Mouse (Mus musculus) intestine, embryonic 16.5 days (tissue): ENCODE data around the gene Gm45837. TPM values are rescaled to one million over a fixed set of nuclear protein-coding genes. Genes with fewer than 3 reads are reported as not detected.

Source experiments
- ATAC-seq: fragments of 200-750 bp; cut with Nextera tagmentation; 2 replicates; pipeline ENCODE4 v1.8.0; 2017; ENCODE audit warnings: moderate TSS enrichment, moderate library complexity
- H3K27ac ChIP-seq: fragments of 300-500 bp; sonication (generic); 2 replicates; pipeline ENCODE4 v1.5.1; 2014; ENCODE audit warnings: mild to moderate bottlenecking, low read length
- H3K27me3 ChIP-seq: fragments of 300-500 bp; sonication (generic); replicated peaks from 2 replicates; pipeline ENCODE4 v1.6.1; 2014; ENCODE audit warnings: low read length, control low read depth, mixed read lengths; ENCODE audit not compliant: control insufficient read depth, insufficient read depth
- H3K36me3 ChIP-seq: fragments of 300-500 bp; sonication (generic); 2 replicates; pipeline ENCODE4 v1.6.1; 2014; ENCODE audit warnings: low read length, control low read depth; ENCODE audit not compliant: control insufficient read depth, insufficient read depth
- H3K4me1 ChIP-seq: fragments of 300-500 bp; sonication (generic); 2 replicates; pipeline ENCODE4 v1.6.1; 2014; ENCODE audit warnings: low read length, control low read depth, mixed read lengths; ENCODE audit not compliant: control insufficient read depth, insufficient read depth
- H3K4me2 ChIP-seq: fragments of 300-500 bp; sonication (generic); 2 replicates; pipeline ENCODE4 v1.6.1; 2014; ENCODE audit warnings: low read depth, low read length, control low read depth
- H3K4me3 ChIP-seq: fragments of 300-500 bp; sonication (generic); 2 replicates; pipeline ENCODE4 v1.5.1; 2014; ENCODE audit warnings: mild to moderate bottlenecking, low read length
- H3K9ac ChIP-seq: fragments of 300-500 bp; sonication (generic); 2 replicates; pipeline ENCODE4 v1.6.1; 2014; ENCODE audit warnings: low read depth, low read length
- H3K9me3 ChIP-seq: fragments of 300-500 bp; sonication (generic); 2 replicates; pipeline ENCODE4 v1.6.1; 2016; ENCODE audit warnings: low read length, control low read depth; ENCODE audit not compliant: control insufficient read depth
- WGBS: fragments of 180-500 bp; shearing (Covaris S2); extraction: QIAGEN DNeasy Blood & Tissue Kit; methylation state at CpG from one replicate; pipeline ENCODE4 v1.1.7; 2014; 5-methylcytosine and 5-hydroxymethylcytosine counted together
- polyA plus RNA-seq: library from polyadenylated mRNA; unstranded; fragments of >200 nt; fragmentation: Nextera tagmentation; extraction: Ambion mirVana; gene quantifications from 2 replicates; pipeline ENCODE4 v1.2.1, GENCODE M21; 2015

Gene Gm45837
- polyA plus RNA-seq, 1 experiment from 2014 or later: not detected

DNA sequence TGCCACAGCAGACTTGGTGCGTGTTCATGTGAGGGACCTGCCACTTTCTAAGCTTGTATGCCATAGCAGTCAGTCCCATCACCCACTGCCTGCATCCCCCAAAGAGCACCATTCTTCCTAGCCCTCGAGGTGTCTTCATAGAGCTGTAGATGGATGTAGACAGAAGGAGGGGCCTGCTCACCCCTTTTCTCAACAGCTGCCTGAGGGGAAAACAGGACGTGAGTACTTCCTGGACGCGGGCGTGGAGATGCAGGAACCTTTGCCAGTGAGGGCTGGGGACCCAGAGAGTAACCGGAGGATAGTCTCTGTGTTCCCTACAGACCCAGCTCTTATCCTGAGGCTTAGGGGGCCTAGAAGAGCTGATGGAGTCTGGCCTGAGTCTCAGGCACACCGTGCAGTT, 47.1 kb downstream of the Gm45837 start:
- no peak for ATAC-seq
- WGBS: 59% methylated on average over 8 of the region's 8 CpGs
- H3K4me1 ChIP-seq: peaks cover 12% of the 10 kb centered on the region
- peak overlapping the region; percentile 27; the same call in 1 of the 2 replicates for H3K27ac ChIP-seq
- peaks cover under 1% of the 10 kb centered on the region; the same call in 1 of the 2 replicates for H3K27me3 ChIP-seq
- no peak overlapping the region for H3K4me3 ChIP-seq
- H3K36me3 ChIP-seq: no peaks in the 10 kb centered on the region
- H3K9me3 ChIP-seq: no peaks in the 10 kb centered on the region
- no peak overlapping the region for H3K4me2 ChIP-seq
- H3K9ac ChIP-seq: no peak overlapping the region

DNA sequence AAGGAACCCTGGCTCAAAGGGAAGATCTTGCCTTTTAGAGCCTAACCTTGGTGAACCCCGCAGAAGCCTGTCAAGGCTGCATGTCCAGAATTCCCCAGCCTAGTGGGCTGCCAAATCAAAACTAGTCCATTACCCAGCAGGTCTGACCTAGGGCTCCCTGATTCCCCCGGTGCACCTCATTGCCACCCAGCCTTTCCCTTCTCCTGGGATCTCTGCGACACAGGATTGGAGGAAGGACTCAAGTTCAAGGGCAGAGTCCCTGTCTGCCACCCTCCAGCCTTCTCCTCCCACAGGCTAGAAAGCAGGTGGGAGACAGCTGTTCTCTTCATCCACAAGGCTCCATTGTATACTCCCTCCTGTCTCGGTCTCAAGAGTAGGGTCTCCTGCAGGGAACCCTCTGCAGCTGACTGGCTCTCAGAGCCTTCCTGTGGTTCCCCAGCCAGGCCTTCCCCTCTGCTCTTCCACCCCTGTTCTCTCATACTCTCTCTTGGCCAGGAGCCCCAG, 47.6 kb downstream of the Gm45837 start:
- Histone ChIP-seq H3K27me3 (no peaks in the 10 kb centered on the region), H3K9me3 (no peaks in the 10 kb centered on the region), H3K36me3 (no peaks in the 10 kb centered on the region), H3K4me3 (no peak overlapping the region), H3K27ac (peak overlapping the region; percentile 27; the same call in 1 of the 2 replicates), H3K9ac (no peak overlapping the region), H3K4me2 (no peak overlapping the region), H3K4me1 (peaks cover 12% of the 10 kb centered on the region)
- WGBS: 62% methylated on average over 4 of the region's 4 CpGs
- ATAC-seq: no peak

DNA sequence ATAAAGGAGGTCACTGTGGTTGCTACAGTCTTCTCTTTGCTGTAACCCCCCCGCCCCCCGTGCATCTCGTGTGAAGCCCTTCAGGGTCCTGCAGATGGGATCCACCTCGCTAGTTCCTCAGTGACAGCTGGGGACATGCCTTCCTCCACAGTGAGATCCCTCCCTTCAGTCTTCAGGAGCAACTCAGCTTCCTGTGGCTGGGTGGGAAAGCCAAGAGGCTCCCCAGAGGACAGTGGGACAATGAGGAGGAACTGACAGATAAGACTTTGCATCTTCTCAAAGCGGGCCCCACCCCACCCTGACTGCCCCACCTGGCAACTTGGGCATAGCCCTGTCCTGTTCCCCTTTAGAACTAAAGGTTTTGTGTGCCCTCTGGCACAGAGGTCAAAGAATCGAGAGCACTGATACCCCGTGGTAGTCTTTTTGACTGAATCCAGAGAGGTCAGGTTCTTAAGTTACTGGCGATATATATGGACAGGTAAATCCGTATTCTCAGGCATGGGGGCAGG, 48.7 kb downstream of the Gm45837 start:
- Histone ChIP-seq H3K9me3 (no peaks in the 10 kb centered on the region), H3K9ac (no peak overlapping the region), H3K36me3 (no peaks in the 10 kb centered on the region), H3K27ac (no peak overlapping the region), H3K4me2 (no peak overlapping the region), H3K4me3 (no peak overlapping the region), H3K4me1 (peaks cover 12% of the 10 kb centered on the region), H3K27me3 (no peaks in the 10 kb centered on the region)
- ATAC-seq: no peak
- WGBS: 70% methylated on average over 9 of the region's 9 CpGs

DNA sequence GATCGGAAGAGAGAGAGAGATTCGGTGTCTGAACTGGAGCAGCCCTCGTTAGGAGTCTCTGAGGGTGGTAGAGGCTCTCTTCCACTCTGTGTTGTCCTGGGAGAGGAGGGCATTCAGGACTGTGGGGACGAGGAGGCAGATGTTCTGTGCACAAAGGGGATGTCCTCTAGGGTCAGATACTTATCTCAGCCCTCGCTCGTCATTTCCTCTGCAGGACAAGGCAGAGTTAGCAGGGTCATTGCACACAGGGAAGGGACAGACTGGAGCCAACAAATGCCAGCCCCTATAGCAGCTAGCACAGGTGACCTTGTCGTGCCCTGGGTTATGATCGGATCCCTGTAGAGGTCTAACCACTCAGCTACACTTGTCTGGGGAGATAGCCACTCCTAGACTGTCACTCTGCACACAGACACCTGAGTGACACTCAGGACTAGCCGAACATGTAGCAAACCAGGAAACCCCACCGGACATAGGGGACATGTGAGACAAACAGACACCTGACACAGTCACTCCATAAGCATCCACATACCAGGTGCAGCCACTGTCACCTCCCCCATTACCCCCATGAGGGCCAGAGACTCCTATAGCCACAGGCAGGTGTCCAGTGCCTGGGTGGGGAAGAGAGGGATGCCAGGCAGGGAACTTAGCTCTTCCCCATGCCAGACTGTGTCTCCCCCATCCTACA, 49.4 kb downstream of the Gm45837 start:
- Histone ChIP-seq H3K4me1 (peaks cover 17% of the 10 kb centered on the region), H3K4me3 (no peak overlapping the region), H3K27me3 (no peaks in the 10 kb centered on the region), H3K9me3 (no peaks in the 10 kb centered on the region), H3K36me3 (no peaks in the 10 kb centered on the region), H3K4me2 (no peak overlapping the region), H3K9ac (no peak overlapping the region), H3K27ac (no peak overlapping the region)
- no peak for ATAC-seq
- WGBS: 58% methylated on average over 10 of the region's 10 CpGs

DNA sequence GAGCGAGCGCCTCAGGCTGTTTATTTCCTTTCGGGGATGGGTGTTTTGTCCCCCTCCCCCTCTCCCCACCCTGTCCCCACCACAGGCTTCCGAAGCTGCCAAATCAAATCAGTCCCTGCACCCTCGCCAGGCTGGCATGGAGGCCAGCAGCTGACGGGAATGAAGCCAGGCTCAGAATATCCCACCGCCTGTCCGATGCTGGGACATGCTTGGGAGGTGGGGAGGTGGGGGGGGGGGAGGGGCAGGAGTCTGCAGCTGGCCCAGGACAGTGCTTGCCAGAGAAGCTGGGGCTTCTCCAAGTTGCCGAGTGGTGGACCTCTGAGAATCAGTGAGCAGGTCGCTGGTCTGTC, 49.9 kb downstream of the Gm45837 start:
- no peaks in the 10 kb centered on the region for H3K27me3 ChIP-seq
- H3K27ac ChIP-seq: no peak overlapping the region
- no peak for ATAC-seq
- H3K4me1 ChIP-seq: peaks cover 22% of the 10 kb centered on the region
- H3K9me3 ChIP-seq: no peaks in the 10 kb centered on the region
- no peak overlapping the region for H3K4me3 ChIP-seq
- H3K4me2 ChIP-seq: no peak overlapping the region
- no peak overlapping the region for H3K9ac ChIP-seq
- no peaks in the 10 kb centered on the region for H3K36me3 ChIP-seq
- WGBS: 42% methylated on average over 10 of the region's 10 CpGs

DNA sequence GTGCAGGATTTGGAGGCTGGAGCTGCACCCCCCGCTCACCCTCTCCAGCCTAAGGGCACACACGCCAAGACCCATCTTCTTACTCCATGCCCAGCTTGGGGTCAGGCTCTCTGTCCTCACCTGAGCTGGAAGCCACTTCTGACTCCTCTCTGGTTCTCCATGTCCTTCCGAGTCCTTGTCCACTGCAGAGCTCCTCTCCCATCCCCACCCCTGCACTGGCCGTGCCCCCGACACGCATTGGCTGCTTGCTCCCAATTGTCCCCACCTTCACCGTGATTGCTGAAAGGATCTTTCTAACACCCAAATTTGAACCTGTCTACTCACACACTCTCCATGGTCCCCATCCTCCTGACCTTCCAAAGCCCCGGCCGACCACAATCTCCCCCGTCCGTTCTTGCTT, 50.9 kb downstream of the Gm45837 start:
- Histone ChIP-seq H3K9ac (no peak overlapping the region), H3K27ac (no peak overlapping the region), H3K4me3 (no peak overlapping the region), H3K4me1 (peaks cover 25% of the 10 kb centered on the region), H3K36me3 (no peaks in the 10 kb centered on the region), H3K4me2 (no peak overlapping the region), H3K9me3 (no peaks in the 10 kb centered on the region), H3K27me3 (no peaks in the 10 kb centered on the region)
- WGBS: 83% methylated on average over 11 of the region's 11 CpGs
- no peak for ATAC-seq

DNA sequence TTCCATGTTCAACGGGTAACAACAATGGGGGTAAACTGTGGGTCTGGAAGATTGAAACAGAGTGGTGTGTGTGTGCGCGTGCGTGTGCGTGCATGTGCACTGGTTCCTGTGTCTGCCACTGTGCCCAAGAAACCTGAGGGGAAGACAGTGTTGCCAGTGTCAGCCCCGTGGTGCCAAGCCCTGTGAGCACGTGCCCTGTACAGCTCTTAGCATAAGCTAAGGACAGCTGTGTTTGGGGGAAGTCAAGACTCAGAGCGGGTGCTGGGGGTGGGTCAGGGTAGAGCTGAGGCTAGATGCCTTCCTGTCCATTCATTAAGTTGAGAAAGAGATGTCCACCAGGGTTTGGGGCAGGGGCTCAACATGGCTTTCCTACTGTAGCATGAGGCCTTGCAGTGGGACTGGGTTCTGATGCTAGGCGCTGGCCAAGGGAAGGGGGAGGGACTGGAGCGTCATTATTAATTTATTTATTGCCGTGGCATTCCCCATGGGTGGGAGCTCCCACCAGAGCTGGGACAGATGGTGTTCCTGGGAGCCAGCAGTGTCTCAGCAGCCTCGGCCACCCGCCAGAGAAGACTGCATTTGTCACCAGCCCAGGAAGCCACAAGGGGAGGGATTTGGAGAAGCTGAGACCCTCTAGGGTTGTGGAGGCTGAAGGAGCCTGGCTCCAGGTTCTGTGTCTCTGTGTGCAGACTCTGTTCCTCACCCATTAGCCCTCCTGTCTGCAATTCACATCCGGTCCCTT, 51.8 kb downstream of the Gm45837 start:
- H3K4me2 ChIP-seq: no peak overlapping the region

DNA sequence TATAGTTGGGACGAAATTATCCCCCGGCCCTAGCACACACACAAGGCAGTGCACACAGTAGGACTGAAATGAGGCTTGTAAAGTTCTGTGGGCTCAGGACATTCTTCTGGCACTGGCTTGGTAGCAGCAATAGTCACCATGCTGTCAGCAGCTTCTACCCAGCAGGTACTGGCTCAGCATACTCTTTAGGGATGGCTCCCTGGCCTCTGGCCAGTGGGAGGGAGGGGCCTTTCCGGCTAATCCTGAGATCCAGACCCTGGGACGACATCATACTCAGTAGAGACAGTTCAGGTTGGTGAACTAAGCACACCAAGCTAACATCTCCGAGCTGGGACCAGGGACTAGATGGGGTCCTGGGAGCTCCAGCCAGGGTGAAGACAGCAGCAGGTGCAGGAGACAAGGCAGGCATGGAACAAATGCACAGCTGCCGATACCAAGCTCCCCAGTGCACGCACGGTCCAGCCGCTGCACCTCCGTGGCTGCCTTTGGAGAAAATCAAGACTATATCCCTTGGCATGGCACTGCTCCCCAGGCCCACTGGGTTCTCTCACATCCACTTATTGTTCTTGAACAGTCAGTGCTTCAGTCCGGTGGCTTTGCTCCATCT, 53.1 kb downstream of the Gm45837 start:
- Histone ChIP-seq H3K36me3 (no peaks in the 10 kb centered on the region), H3K4me3 (no peak overlapping the region), H3K4me2 (no peak overlapping the region), H3K4me1 (peaks cover 24% of the 10 kb centered on the region), H3K27ac (no peak overlapping the region), H3K9me3 (no peaks in the 10 kb centered on the region), H3K27me3 (no peaks in the 10 kb centered on the region), H3K9ac (no peak overlapping the region)
- no peak for ATAC-seq
- WGBS: 73% methylated on average over 11 of the region's 11 CpGs

More for the DNA sequence above, 51.8 kb downstream of the Gm45837 start:
- Histone ChIP-seq H3K4me1 (peaks cover 25% of the 10 kb centered on the region), H3K27me3 (no peaks in the 10 kb centered on the region), H3K27ac (no peak overlapping the region), H3K4me3 (no peak overlapping the region), H3K9ac (no peak overlapping the region), H3K9me3 (no peaks in the 10 kb centered on the region), H3K36me3 (no peaks in the 10 kb centered on the region)
- WGBS: 70% methylated on average over 14 of the region's 14 CpGs
- ATAC-seq: 0 out of 2 replicates have a peak, but pooled peaks have one; percentile 14

DNA sequence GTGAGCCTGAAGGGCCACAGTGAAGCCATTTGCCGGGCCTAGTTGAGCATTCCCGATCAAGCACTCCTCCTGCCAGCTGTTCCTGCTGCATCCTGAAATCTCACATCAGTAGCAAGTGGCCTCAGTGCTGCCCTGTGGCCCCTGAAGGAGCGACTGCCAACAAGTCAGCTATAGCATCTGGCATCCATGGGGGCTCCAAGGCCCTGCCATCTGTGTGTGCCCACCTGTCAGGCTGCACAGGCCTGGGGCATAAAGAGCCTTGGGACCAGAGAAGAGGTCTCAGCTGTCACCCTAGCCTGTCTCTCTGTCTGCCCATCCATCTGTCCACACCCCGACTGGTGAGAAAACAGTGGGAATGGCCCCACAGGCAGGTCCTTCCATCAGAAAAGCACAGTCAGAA, 54.2 kb downstream of the Gm45837 start:
- no peak for ATAC-seq
- Histone ChIP-seq H3K9me3 (no peaks in the 10 kb centered on the region), H3K4me1 (peaks cover 20% of the 10 kb centered on the region), H3K4me3 (no peak overlapping the region), H3K27ac (0 out of 2 replicates have a peak overlapping the region, but pooled peaks have one; percentile 47), H3K9ac (no peak overlapping the region), H3K36me3 (no peaks in the 10 kb centered on the region), H3K4me2 (no peak overlapping the region), H3K27me3 (no peaks in the 10 kb centered on the region)
- WGBS: 62% methylated on average over 4 of the region's 4 CpGs
